Comparison of ENCODE assay signal across 9 mouse cellular contexts in the genomic region with DNA sequence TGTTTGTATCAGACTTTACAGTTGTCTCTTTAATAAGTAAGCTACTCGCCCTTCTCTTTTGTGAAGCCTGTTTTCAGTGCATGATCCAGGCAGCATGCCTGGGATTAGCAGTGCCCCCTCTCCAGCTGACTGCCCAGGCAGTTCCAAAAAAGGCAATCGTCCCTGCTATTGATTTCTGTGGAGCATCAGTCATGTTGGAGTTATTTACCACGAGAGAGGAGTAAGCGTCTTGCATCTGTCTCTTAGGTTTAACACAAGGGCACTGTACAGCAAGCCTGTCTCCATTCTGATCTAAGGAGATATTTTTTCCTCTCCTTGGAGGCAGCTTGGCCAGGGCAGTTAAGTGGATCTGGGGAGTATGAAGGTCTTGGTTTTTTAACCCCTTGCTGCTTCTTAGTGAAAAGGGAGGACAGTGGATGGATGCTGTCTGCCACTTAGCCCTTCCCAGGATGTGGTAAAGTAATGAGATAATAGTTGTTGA.
DNase-seq lines count a peak whose midpoint lies in the region; ATAC-seq and TF ChIP-seq lines count a peak whose summit lies in the region.
"Had no signal": no experiment of that assay in that cellular context is flagged by ENCODE, and none has a peak within 500 bp of the region (broad histone marks: within the 10 kb centered on the region; RNA-seq: fewer than 3 reads in every experiment).

No protein-coding gene starts in this region.

- H3K4me2 ChIP-seq in limb, embryonic 13.5 days (replicated peaks), result no peak overlapping the region
- peak overlapping the region; percentile 12; the same call in 1 of the 2 replicates for H3K4me2 ChIP-seq in heart, embryonic 15.5 days
- no peak overlapping the region for H3K4me2 ChIP-seq in neural tube, embryonic 15.5 days
- H3K4me2 ChIP-seq: stomach, embryonic 15.5 days had no signal

- DNase-seq in gastrocnemius, adult 2 months, result no peak
- DNase-seq in gastrocnemius, postnatal 4 days (ENCODE audit: low spot score in 2 of 2), result no peak
- DNase-seq in limb, embryonic 10.5 days (ENCODE audit: low spot score), result no peak
- DNase-seq in cerebellum, adult 18-20 months, result no peak
- DNase-seq in frontal cortex, postnatal 10 days (ENCODE audit: low spot score in 2 of 2), result no peak

- intact Hi-C loops in gastrocnemius, adult 2 months (cut with DNase I), result no loop called here

- H3K4me3 ChIP-seq in gastrocnemius, adult 2 months, result no peak overlapping the region; the same call in 1 of the 2 replicates
- H3K4me3 ChIP-seq in limb, embryonic 13.5 days, result no peak overlapping the region
- no peak overlapping the region for H3K4me3 ChIP-seq in limb, embryonic 10.5 days
- H3K4me3 ChIP-seq in heart, embryonic 15.5 days, result no peak overlapping the region
- no peak overlapping the region for H3K4me3 ChIP-seq in neural tube, embryonic 15.5 days (replicated peaks)
- H3K4me3 ChIP-seq: stomach, embryonic 15.5 days had no signal

- WGBS in limb, embryonic 13.5 days, result 36% methylated on average over 4 of the region's 4 CpGs
- WGBS in limb, embryonic 10.5 days, result 42% methylated on average over 4 of the region's 4 CpGs
- 27% methylated on average over 4 of the region's 4 CpGs for WGBS in heart, embryonic 15.5 days
- WGBS in neural tube, embryonic 15.5 days, result 27% methylated on average over 4 of the region's 4 CpGs

- H3K27ac ChIP-seq in gastrocnemius, adult 2 months, result peak overlapping the region; percentile 82
- no peak overlapping the region for H3K27ac ChIP-seq in limb, embryonic 13.5 days
- no peak overlapping the region for H3K27ac ChIP-seq in limb, embryonic 10.5 days
- peak overlapping the region; percentile 70 for H3K27ac ChIP-seq in heart, embryonic 15.5 days
- no peak overlapping the region for H3K27ac ChIP-seq in neural tube, embryonic 15.5 days (replicated peaks)
- H3K27ac ChIP-seq: stomach, embryonic 15.5 days had no signal

- H3K4me1 ChIP-seq in limb, embryonic 13.5 days, result peaks cover 18% of the 10 kb centered on the region
- H3K4me1 ChIP-seq in limb, embryonic 10.5 days, result peaks cover 33% of the 10 kb centered on the region
- peaks cover 43% of the 10 kb centered on the region for H3K4me1 ChIP-seq in heart, embryonic 15.5 days (replicated peaks)
- peaks cover 30% of the 10 kb centered on the region for H3K4me1 ChIP-seq in neural tube, embryonic 15.5 days
- H3K4me1 ChIP-seq: stomach, embryonic 15.5 days had no signal

- H3K27me3 ChIP-seq in limb, embryonic 13.5 days, result peaks cover 49% of the 10 kb centered on the region
- no peaks in the 10 kb centered on the region for H3K27me3 ChIP-seq in limb, embryonic 10.5 days (ENCODE audit: low read depth, poor library complexity, severe bottlenecking)
- H3K27me3 ChIP-seq in heart, embryonic 15.5 days, result no peaks in the 10 kb centered on the region
- no peaks in the 10 kb centered on the region for H3K27me3 ChIP-seq in neural tube, embryonic 15.5 days (replicated peaks)
- H3K27me3 ChIP-seq: stomach, embryonic 15.5 days had no signal

- no peaks in the 10 kb centered on the region for H3K9me3 ChIP-seq in limb, embryonic 13.5 days
- H3K9me3 ChIP-seq in limb, embryonic 10.5 days (replicated peaks), result no peaks in the 10 kb centered on the region
- no peaks in the 10 kb centered on the region for H3K9me3 ChIP-seq in heart, embryonic 15.5 days (replicated peaks)
- H3K9me3 ChIP-seq in neural tube, embryonic 15.5 days (replicated peaks), result no peaks in the 10 kb centered on the region
- H3K9me3 ChIP-seq: stomach, embryonic 15.5 days had no signal

- no peak overlapping the region for H3K9ac ChIP-seq in limb, embryonic 13.5 days
- no peak overlapping the region for H3K9ac ChIP-seq in heart, embryonic 15.5 days
- no peak overlapping the region for H3K9ac ChIP-seq in neural tube, embryonic 15.5 days (replicated peaks)
- H3K9ac ChIP-seq: stomach, embryonic 15.5 days had no signal

- no peaks in the 10 kb centered on the region for H3K36me3 ChIP-seq in limb, embryonic 13.5 days
- no peaks in the 10 kb centered on the region for H3K36me3 ChIP-seq in limb, embryonic 10.5 days
- no peaks in the 10 kb centered on the region for H3K36me3 ChIP-seq in heart, embryonic 15.5 days
- H3K36me3 ChIP-seq in neural tube, embryonic 15.5 days, result no peaks in the 10 kb centered on the region
- H3K36me3 ChIP-seq: stomach, embryonic 15.5 days had no signal

- TF ChIP-seq CTCF in gastrocnemius, adult 2 months (IDR thresholded peaks at IDR 0.05), result no peak

- ATAC-seq in limb, embryonic 13.5 days (ENCODE audit: low FRiP score, low read depth), result 0 out of 2 replicates have a peak, but pooled peaks have one; percentile 37
- no peak for ATAC-seq in heart, embryonic 15.5 days (replicated peaks; ENCODE audit: insufficient number of reproducible peaks, insufficient read depth, low FRiP score, low read depth)
- peak; percentile 25; the same call in 1 of the 2 replicates for ATAC-seq in neural tube, embryonic 15.5 days (ENCODE audit: low FRiP score)

Comparison
In these comparisons a context has a peak if more than half of its experiments do, and no peak if none do; other contexts are left out.
1. H3K27ac ChIP-seq: peak in gastrocnemius, adult 2 months (single experiment) and heart, embryonic 15.5 days (single experiment); none in limb, embryonic 13.5 days (single experiment), limb, embryonic 10.5 days (single experiment) and neural tube, embryonic 15.5 days (single experiment).